Mouse (Mus musculus) limb, embryonic 11.5 days (tissue): ENCODE data around the gene Pars2. TPM values are rescaled to one million over a fixed set of nuclear protein-coding genes. Genes with fewer than 3 reads are reported as not detected.

Source experiments
- ATAC-seq: fragments of 200-750 bp; cut with Nextera tagmentation; 2 replicates; pipeline ENCODE4 v1.8.0; 2017; ENCODE audit warnings: low read depth; ENCODE audit not compliant: insufficient number of reproducible peaks, low FRiP score, low TSS enrichment
- DNase-seq: peaks from one replicate; pipeline ENCODE4 v3.0.0-alpha.2; 2015; ENCODE audit warnings: low spot score
- H3K27ac ChIP-seq: fragments of 300-500 bp; sonication (generic); replicated peaks from 2 replicates; pipeline ENCODE4 v1.5.1; 2014; ENCODE audit warnings: low read depth, mild to moderate bottlenecking, low read length
- H3K27me3 ChIP-seq: fragments of 300-500 bp; sonication (generic); 2 replicates; pipeline ENCODE4 v1.6.1; 2014; ENCODE audit warnings: mild to moderate bottlenecking, low read length, mixed read lengths; ENCODE audit not compliant: control insufficient read depth, insufficient read depth
- H3K36me3 ChIP-seq: fragments of 300-500 bp; sonication (generic); 2 replicates; pipeline ENCODE4 v1.6.1; 2014; ENCODE audit warnings: mild to moderate bottlenecking, low read length, moderate library complexity, mixed read lengths; ENCODE audit not compliant: control insufficient read depth, insufficient read depth
- H3K4me1 ChIP-seq: fragments of 300-500 bp; sonication (generic); 2 replicates; pipeline ENCODE4 v1.6.1; 2014; ENCODE audit warnings: low read length, mixed read lengths; ENCODE audit not compliant: control insufficient read depth, insufficient read depth
- H3K4me2 ChIP-seq: fragments of 300-500 bp; sonication (generic); 2 replicates; pipeline ENCODE4 v1.6.1; 2014; ENCODE audit warnings: low read depth, mild to moderate bottlenecking, moderate library complexity; ENCODE audit not compliant: severe bottlenecking
- H3K4me3 ChIP-seq: fragments of 300-500 bp; sonication (generic); 2 replicates; pipeline ENCODE4 v1.5.1; 2014; ENCODE audit warnings: low read depth, low read length
- H3K9ac ChIP-seq: fragments of 300-500 bp; sonication (generic); 2 replicates; pipeline ENCODE4 v1.6.1; 2014; ENCODE audit warnings: mild to moderate bottlenecking, low read length
- H3K9me3 ChIP-seq: fragments of 300-500 bp; sonication (generic); 2 replicates; pipeline ENCODE4 v1.6.1; 2016; ENCODE audit warnings: low read length; ENCODE audit not compliant: control insufficient read depth
- WGBS: fragments of 180-500 bp; shearing (Covaris S2); extraction: QIAGEN DNeasy Blood & Tissue Kit; methylation state at CpG from one replicate; pipeline ENCODE4 v1.1.7; 2014; 5-methylcytosine and 5-hydroxymethylcytosine counted together
- polyA plus RNA-seq: library from polyadenylated mRNA; unstranded; fragments of >200 nt; fragmentation: Nextera tagmentation; extraction: Ambion mirVana; gene quantifications from 2 replicates; pipeline ENCODE4 v1.2.1, GENCODE M21; 2014

Pars2 gene
- polyA plus RNA-seq, 1 experiment from 2014 or later: 17.1 TPM

GRCm38 (mm10) chr4:106700798-106701197, 49.9 kb downstream of the Pars2 start:
- no peak for ATAC-seq
- DNase-seq: peak; percentile 29
- no peaks in the 10 kb centered on the region for H3K9me3 ChIP-seq
- no peak overlapping the region for H3K27ac ChIP-seq
- H3K9ac ChIP-seq: no peak overlapping the region
- WGBS: 46% methylated on average over 4 of the region's 4 CpGs
- peaks cover 7% of the 10 kb centered on the region for H3K4me1 ChIP-seq
- H3K4me2 ChIP-seq: 0 out of 2 replicates have a peak overlapping the region, but pooled peaks have one; percentile 8
- no peaks in the 10 kb centered on the region for H3K27me3 ChIP-seq
- no peak overlapping the region for H3K4me3 ChIP-seq
- no peaks in the 10 kb centered on the region for H3K36me3 ChIP-seq

- no peak overlapping the region for H3K27ac ChIP-seq
- DNase-seq: no peak
- no peaks in the 10 kb centered on the region for H3K9me3 ChIP-seq
- ATAC-seq: no peak
- no peaks in the 10 kb centered on the region for H3K27me3 ChIP-seq
- H3K4me2 ChIP-seq: no peak overlapping the region
- no peak overlapping the region; the same call in 1 of the 2 replicates for H3K9ac ChIP-seq
- no peaks in the 10 kb centered on the region for H3K36me3 ChIP-seq
- 79% methylated on average over 10 of the region's 10 CpGs for WGBS
- H3K4me1 ChIP-seq: peaks cover 7% of the 10 kb centered on the region
- no peak overlapping the region for H3K4me3 ChIP-seq
Measured at GRCm38 (mm10) chr4:106703956-106704355, 53.1 kb downstream of the Pars2 start.

DNA sequence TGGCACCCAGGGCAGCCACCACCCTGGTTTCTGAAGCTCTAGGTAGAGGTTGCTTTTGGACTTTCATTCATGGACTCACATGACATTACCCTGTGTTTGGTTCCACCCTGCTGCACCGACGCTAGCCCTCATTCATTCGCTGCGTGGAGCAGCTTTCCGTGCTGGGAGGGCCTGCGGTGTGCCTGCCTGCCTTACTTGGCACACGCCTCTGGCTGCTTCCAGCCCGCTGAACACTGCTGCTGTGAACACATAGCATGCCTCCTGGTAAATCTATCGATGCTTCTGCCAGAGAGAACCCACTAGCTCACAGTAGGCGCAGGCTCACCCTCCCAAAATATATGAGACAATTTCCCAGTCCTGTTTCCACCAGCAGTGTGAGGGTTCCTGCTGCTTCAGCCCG, 53.5 kb downstream of the Pars2 start:
- Histone ChIP-seq H3K4me1 (peaks cover 7% of the 10 kb centered on the region), H3K27me3 (no peaks in the 10 kb centered on the region)

More for the DNA sequence above, 53.5 kb downstream of the Pars2 start:
- ATAC-seq: no peak
- WGBS: 79% methylated on average over 11 of the region's 11 CpGs
- no peak overlapping the region; the same call in 1 of the 2 replicates for H3K9ac ChIP-seq
- no peak overlapping the region for H3K4me2 ChIP-seq
- H3K9me3 ChIP-seq: no peaks in the 10 kb centered on the region
- H3K4me3 ChIP-seq: no peak overlapping the region
- H3K27ac ChIP-seq: no peak overlapping the region
- H3K36me3 ChIP-seq: no peaks in the 10 kb centered on the region
- no peak for DNase-seq

Other genes with a start within 250 kb of the Pars2 start
- 0.89 and 0.98 TPM in 2 replicates for gene Pcsk9, start 186.7 kb upstream of the Pars2 start, polyA plus RNA-seq
- gene Bsnd, start 158.8 kb upstream of the Pars2 start, polyA plus RNA-seq: not detected in 2 replicates
- 23.6 and 25.9 TPM in 2 replicates for gene Dhcr24, start 90.0 kb upstream of the Pars2 start, polyA plus RNA-seq
- 0.33 TPM in 1 of 2 replicates, not detected in the other for gene Lexm, start 33.8 kb upstream of the Pars2 start, polyA plus RNA-seq
- 0.07 and 0.24 TPM in 2 replicates for gene Ttc22, start 28.6 kb upstream of the Pars2 start, polyA plus RNA-seq
- 101 and 111 TPM in 2 replicates for gene Ttc4, start 27.9 kb downstream of the Pars2 start, polyA plus RNA-seq
- 0.30 TPM in 1 of 2 replicates, not detected in the other for gene Mroh7, start 79.9 kb downstream of the Pars2 start, polyA plus RNA-seq
- 0.27 TPM in 1 of 2 replicates, not detected in the other for gene Fam151a, start 82.8 kb downstream of the Pars2 start, polyA plus RNA-seq
- gene Acot11, start 153.9 kb downstream of the Pars2 start, polyA plus RNA-seq: 6.5 and 10.1 TPM in 2 replicates